Mouse (Mus musculus) neutrophil, adult 5-6 weeks (primary cell): ENCODE measurements around the gene Sept14. TPM values are rescaled to one million over a fixed set of nuclear protein-coding genes. Genes with fewer than 3 reads are reported as not detected.
A peak's percentile ranks its signal among the peaks of the same experiment; 100 is the strongest.

Experiments
- ATAC-seq: fragments of 151-379, 151-347 bp; 2 replicates; pipeline ENCODE4 v1.8.0; 2017; ENCODE audit warnings: mild to moderate bottlenecking, moderate TSS enrichment; ENCODE audit not compliant: insufficient number of reproducible peaks, poor library complexity, low FRiP score, severe bottlenecking; ENCODE audit errors: extremely low read depth
- total RNA-seq: library from RNA; stranded (forward); fragments of 200-1000 nt; gene quantifications from 2 replicates; pipeline ENCODE4 v1.2.3, GENCODE M21; 2017

The Sept14 gene
- total RNA-seq, result not detected in 2 replicates

DNA sequence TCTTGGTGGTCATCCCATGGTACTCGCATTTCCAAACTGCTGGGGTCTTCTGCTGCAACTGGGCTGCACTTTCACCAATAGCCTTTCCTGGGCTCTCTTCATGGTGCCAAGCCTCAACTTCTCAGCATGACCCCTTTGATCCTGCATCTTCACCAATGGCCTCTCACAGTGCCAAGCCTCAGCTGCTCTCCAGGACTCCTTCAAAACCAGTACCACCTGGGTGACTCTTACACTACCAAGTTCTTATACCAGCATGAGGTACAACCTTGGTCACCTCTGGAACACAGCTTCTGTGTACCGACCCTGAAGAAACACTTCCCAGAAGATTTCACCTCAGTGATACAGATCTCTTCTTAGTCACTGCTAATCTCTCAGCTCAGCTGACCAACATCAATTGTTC, at the start of gene Sept14:
Gene Sept14 (minus strand): TSS at position 101 of the 400 bp plus-strand sequence.
- no peak for ATAC-seq

DNA sequence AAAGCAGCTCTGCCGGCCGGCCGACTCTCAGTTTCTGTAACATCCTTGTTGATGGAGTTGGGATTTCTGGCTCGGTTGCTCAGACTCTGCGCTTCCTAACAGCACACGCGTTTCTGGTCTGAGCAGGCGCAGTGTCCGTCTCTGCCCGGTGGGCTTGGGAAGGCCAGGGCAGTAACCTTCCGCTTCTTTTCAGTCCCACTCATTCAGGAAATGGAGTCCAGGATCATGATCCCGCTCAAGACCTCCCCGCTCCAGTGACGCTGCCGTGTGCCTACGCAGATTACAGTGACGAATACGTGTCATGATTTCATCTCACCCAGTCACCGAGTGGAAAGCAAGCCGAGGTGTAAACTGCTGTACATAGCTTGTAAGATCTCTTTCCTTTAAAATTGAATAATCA, 48.6 kb upstream of the Sept14 start:
- no peak for ATAC-seq

DNA sequence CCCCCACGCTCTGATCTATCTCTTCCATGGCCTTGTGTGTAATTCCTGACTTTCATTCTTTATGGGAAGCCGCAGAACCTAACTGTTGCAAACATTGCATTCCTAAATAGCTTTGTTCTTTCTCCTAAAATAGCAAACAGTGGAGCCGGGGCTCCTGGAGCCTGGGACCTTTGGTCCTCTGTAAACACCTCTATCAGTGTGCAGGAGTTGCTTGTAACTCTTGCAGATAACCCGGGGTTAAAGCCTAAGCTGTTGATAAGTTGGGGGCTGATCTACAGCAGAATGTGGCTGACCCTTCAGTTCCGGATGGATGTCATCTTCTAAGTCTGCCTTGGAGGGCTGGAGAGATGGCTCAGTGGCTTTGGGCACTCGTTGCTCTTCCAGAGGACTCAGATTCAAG, 35.7 kb upstream of the Sept14 start:
- ATAC-seq, result no peak

DNA sequence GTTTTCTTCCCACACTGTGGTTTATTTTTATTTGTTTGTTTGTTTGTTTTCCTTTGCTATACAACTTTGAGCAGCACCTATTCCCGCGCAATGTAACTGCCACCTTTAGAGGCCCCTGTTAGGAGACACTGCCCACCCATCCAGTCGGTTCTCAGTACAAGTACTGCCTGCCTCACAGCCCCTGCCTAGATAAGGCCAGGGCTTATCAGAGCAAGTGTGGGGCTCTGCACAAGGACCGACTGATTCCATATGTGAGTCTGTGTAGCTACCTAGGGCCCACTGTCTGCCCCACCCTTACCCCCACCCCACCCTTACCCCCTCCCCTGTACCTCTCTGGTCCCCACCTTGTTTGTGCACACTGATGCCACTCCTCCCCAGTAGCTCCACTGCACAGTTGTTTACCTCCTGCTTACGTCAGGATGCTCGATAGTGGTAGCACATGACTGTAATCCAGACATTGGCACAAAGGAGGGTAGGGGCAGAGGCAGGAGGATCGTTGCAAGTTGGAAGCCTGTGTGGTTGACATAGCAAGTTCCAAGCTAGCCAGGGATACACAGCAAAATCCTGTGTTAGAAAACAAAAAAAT, 34.7 kb upstream of the Sept14 start:
- ATAC-seq, result no peak

DNA sequence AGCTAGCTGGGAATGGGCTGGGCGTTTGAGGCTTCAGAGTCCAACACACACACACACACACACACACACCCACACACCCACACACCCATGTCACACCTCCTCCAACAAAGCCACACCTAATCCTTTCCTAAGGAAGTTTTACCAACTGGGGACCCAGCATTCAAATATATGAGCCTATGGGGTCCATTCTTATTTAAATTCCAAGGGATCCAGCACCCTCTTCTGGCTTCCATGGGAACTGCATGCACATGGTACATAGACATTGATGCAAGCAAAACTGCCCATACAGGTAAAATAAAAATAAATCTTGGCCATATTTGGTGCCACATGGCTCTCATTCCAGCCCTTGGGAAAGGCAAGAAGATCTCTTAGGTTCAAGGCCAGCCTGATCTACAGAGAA, 32.7 kb upstream of the Sept14 start:
- ATAC-seq, result 0 out of 2 replicates have a peak, but pooled peaks have one; percentile 16

DNA sequence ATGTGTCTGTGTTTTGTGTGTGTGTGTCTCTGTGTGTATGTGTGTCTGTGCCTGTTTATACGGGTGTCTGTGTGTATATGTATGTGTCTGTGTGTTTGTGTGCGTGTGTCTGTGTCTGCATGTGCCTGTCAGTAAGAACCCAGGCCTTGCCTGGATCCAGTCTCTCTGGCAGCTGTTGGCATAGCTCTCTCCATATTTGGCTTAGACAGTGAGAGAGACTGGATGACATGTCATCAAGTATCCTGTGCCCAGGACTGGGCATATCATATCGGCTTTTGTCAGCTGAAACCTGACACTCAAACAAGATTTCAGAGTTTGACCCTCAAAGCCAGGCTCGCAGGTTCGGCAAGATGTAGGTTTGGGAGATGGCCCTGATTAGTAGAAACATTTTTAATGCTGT, 22.7 kb upstream of the Sept14 start:
- ATAC-seq, result no peak

DNA sequence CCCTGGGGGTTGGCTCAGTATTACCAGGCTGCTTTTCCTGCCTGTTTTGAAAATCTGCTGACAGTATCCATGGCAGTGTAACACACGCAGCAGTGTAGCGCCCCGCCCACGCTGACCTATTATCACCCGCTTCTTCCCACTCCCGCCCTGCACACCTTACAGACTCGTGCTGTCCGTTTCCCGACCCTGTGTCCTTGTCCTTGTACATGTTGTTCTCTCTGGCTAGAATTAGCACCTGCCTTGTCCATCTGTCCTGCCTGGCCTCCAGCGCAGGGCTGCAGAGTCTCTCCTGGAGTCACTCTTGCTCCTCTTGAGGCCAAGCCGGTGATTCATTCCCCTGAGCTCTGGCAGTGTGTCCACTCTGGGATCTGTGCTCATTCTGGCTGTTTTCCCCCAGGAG, 22.0 kb upstream of the Sept14 start:
- no peak for ATAC-seq

DNA sequence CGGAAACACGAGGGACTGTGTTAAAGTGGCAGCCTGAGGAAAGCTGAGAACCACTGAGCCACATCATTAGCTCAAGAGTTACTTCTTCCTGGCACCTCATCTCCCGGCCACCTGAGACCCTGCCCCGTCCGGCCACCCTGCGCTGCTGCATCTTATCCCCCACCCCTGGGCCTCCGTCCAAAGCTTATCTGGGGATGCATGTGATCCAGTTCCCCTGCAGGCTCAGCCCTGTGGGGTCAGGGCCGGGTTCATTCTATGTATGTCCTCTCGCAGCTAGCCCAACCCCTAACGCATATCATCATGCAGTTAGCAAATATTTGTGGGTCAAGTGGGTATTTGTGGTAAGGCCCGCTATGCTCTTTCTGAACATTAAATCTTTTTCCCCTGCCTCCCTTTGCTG, 21.0 kb upstream of the Sept14 start:
- ATAC-seq, result no peak

DNA sequence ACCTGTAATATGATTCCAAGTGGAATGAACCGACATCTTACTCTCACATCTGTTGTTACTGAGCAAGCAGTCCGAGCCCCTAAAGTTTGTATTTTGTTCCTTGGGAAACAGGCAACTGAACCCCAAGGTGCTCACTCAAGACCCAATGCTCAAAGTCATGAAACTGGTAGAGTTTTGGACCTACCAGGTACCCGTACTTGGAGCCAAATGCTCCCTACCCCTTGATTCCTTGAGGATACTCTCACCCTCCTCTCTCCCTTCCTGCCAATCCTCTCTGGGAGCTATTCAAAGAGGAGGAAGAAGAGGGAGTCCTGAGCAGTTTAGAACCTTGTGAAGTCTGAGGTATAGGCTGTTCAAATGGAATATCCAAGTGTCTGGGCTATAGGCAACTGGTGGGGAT, 18.5 kb upstream of the Sept14 start:
- no peak for ATAC-seq

DNA sequence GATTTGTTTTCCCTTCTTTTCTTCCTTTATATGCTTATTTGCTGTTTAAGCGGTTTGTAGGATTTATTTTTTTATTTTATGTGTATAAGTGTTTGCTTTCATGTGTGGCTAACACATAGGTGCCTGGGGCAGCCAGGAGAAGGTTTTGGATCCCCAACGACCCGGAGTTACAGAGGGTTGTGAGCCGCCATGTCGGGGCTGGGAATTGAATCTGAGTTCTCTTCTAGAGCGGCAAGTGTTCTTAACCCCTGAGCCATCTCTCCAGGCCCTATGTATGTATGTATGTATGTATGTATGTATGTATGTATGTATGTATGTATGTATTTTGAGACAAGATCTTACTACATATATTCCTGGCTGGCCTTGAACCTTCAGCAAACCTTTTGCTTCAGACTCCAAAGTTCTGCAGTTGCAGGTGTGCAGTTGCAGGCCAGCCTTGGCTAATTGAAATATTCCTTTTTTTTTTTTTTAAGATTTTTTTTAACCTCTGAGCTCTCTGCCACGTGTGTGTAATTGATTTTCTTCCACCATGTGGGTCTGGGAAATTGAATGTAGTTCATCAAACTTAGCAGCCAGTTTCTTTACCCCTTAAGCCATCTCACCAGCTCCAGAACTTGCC, 17.6 kb upstream of the Sept14 start:
- no peak for ATAC-seq

DNA sequence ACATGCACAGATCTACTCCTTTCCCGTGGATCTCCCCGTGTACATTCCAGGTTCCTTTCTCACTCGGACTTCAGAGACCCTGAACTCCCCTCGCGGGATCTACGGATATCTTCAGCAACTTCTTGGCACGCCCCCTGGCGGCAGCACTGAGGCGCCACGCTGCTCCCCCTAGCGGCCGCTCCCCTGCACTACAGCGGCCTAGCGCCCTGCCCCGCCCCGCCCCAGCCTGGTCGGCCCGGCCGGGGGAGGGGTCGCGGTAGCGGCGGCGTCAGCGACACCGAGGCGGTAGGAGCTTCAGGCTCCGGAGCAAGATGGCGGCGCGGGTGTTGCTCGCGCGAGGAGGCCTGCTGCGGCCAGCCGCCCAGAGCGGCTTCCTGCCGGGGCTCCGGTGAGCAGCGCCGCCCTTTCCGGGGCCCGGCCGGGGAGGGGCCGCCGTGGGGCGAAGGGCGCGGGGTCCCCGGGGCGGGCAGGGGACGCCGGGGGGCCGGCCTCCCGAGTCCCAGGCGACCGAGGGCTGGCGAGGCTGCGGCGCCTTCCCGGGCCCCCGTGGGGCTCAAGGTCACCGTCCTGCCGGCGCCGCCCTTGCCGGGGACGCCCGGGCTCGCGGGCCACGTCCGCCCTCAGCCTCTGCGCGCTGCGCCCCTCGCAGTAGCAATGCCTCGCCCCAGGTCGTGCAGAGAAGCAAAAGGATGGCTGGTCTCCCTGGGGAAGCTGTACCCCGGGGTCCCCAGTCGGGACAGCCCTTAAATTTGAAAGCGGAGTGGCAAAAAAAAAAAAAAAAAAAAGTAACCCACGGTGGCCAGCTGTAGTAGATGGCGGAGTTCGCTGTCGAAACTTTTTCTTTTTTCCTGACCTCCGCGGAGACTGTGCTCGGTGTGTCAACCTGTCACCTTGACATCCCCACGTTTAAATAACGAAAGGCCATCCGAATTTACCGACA, 16.8 kb upstream of the Sept14 start, which contains the start of gene Nipsnap2:
Gene Nipsnap2 (plus strand): TSS at position 230 of the 940 bp plus-strand sequence.
- ATAC-seq, result peak; percentile 85

DNA sequence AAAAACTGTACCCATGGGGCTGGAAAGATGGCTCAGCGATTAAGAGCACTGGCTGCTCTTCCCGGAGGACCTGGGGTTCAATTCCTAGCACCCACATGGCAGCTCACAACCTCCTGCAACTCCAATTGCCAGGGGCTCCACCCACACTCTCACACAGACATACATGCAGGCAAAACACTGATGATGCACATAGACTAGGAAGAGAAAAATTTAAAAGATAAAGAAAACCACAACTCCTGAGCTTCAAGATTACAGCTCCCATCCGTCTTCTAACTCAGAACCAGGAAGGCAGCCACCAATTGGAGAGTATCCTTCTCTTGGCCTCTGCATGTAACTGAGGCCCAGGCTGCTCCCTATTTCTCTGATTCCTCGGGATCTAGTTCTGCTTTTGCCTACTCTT, 16.0 kb upstream of the Sept14 start:
- ATAC-seq, result no peak

DNA sequence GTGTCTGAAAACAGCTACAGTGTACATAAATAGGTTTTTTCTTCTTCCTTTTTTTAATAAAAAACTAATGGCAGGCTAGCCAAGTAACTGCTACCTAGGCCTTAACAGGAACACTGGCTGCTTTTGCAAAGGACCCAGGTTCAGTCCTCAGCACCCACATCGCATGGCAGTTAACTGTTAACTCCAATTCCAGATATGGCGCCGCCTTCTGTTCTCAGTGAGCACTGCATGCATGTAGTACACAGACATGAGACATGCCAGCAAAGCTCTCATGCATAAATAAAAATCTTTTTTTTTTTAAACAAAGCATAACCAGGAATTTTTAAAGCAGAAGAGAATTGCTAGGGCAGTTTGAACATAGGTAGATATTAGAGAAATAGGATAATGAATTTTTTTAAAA, 11.9 kb upstream of the Sept14 start:
- no peak for ATAC-seq

DNA sequence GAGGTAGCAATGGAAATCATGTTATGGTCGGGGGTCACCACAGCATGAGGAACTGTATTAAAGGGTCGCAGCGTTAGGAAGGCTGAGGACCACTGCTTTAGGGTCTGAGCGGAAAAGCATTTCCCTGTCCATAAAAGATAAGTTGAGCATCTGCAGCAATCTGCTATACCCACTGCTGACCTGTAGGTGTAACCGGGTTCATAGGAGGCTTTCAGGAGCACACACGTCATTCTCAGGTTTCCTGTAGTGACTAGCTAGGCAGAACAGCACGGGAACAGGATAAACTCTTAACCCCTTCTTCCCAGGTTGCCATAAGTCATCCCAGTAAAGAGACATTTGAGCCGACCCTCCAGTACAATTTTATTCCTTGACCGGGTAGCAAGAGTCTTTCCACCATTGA, 8.7 kb upstream of the Sept14 start:
- ATAC-seq, result no peak

DNA sequence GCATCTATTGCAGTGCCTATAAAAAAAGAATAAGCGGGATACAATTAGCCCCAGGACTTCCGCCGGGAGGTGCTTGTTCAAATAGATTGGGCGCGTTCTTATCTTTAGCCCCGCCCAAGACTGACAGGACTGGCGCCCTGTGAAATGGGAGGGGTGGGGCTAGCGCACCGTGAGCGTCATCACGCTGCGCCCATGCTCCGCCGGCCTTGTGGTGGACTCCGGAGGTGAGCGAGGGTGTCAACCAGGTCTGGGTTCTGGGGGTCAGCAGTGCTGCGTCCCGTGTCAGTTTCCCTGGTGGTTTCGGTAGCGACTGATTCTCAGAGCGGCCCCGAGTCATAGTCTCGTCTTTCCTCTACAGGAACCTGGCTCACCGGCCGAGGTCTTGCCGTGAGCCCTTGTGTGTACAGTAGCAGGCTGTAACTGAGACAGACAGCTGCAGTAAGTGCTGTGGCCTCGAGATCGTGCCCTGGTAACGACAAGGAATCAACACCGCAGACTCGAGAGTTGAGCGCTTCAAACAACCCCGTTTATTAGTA, 7.1 kb upstream of the Sept14 start, which contains the start of gene Mrps17:
Gene Mrps17 (plus strand): TSS at position 172 of the 536 bp plus-strand sequence.
- peak; percentile 99 for ATAC-seq

DNA sequence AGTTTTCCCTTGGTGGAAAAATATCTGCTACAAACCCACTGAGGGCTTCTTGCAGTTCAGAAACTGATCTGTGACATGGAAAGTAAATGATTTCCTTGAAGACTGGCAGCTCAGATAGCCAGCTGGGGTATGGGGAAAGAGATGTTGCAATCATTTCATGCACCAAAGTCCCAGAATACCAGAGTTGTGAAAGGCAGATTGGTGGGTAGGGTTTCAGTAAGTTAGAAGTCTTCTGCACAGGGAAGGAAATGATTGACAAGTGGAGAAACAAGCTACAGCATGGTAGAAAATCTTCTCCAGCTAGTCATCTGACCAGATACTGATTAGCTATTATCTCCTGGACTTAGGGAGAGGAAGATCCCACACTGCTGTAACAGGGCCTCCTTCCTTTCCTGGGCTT, 4.9 kb downstream of the Sept14 start:
- ATAC-seq, result no peak

DNA sequence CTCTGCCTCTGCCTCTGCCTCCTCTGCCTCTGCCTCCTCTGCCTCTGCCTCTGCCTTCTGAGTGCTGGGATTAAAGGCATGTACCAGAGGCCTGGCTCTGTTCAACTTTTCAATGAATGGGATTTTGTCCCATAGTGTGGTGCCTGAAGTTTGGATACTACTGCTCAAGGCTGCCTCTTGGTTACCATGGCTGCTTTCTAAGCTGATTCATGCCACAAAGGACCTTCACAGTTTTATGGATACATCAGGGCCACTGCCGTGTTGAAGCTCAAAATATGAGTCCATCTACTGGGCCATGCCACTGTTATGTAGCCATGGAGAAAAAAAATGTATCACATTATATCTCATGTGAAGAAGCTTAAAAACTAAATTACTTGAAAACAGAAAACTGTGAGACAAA, 6.6 kb downstream of the Sept14 start:
- ATAC-seq, result no peak

DNA sequence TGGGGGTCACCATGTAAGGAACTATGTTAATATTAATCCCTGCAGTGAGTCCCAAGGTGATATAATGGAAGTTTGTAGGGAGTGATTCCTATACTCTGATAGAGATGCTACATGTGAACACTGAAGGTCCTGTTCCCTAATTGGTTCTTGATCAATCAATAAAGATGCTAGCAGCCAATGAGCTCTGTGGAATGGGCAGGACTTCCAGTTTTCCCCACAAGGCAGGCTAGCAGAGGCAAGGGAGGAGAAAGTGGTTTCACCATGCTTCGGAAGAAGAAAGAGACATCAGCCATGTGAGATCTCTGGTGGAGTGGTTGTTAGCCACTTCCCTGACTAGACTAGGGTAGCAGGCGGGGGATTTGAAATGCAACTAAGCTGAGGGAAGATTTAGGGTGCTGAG, 7.8 kb downstream of the Sept14 start:
- ATAC-seq, result no peak

DNA sequence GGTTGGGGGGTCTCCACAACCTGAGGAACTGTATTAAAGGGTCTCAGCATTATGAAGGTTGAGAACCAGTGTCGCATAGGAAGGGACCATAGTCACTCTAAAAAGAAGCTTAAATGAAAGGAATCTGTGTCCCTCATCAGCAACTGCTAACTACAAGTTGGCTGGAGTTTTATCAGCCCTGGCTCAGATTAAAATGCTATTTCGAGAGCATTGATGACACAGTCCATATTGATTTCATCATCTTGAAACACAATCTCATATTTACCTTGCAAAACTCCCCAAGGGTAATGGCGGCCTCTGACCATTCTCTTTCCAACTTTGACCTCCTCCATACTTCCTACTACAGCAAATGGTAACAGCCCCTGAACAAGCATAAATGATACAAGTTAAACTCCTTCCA, 17.8 kb downstream of the Sept14 start:
- no peak for ATAC-seq

DNA sequence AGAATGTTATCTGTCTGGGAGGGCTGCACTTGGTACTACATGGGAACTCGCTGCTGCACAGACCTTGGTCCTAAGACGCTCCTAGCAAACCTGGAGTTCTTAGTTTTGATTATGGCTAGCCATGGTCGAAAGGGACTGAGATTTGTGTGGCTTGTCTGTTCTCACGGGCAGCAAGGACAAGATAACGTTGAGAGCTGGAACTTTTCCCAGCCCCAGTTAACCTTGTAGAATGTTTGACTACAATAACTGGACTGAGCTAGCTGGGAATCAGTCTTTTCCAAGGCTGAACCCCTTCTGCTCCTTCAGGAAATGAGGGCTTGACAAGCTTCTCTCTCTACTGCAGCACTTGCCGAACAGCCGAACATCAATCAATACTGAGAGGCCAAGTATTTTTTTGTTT, 20.7 kb downstream of the Sept14 start:
- no peak for ATAC-seq
